Mouse (Mus musculus): ENCODE results near the gene Vrk2. TPM values are rescaled to one million over a fixed set of nuclear protein-coding genes. Genes with fewer than 3 reads are reported as not detected.

Vrk2 gene
- total RNA-seq, 2 experiments from 2014 or later: 1.9 to 3.3 TPM

GRCm38 (mm10) chr11:26449789-26450188, 144.0 kb downstream of the Vrk2 start:
- DNase-seq (ENCODE audit: low spot score in 2 of 2): no peak
- intact Hi-C loops (cut with DNase I): no loop called here

- intact Hi-C loops (cut with DNase I): no loop called here
These were observed 149.4 kb downstream of the Vrk2 start for GRCm38 (mm10) chr11:26444374-26444773.

GRCm38 (mm10) chr11:26441121-26441520, 152.7 kb downstream of the Vrk2 start:
- intact Hi-C loops (cut with DNase I): no loop called here
- no peak for DNase-seq (ENCODE audit: low spot score in 2 of 2)

More at GRCm38 (mm10) chr11:26444374-26444773, 149.4 kb downstream of the Vrk2 start:
- DNase-seq (ENCODE audit: low spot score in 2 of 2): no peak

- intact Hi-C loops (cut with DNase I): no loop called here
- peak; percentile 3 to 18 for DNase-seq (ENCODE audit: low spot score in 2 of 2)
These were observed 156.0 kb downstream of the Vrk2 start for GRCm38 (mm10) chr11:26437818-26438217.

- intact Hi-C loops (cut with DNase I): no loop called here
- DNase-seq (ENCODE audit: low spot score in 2 of 2): no peak
These were observed 159.6 kb downstream of the Vrk2 start for GRCm38 (mm10) chr11:26434229-26434628.

GRCm38 (mm10) chr11:26421472-26421871, 172.3 kb downstream of the Vrk2 start:
- intact Hi-C loops (cut with DNase I): no loop called here
- no peak for DNase-seq (ENCODE audit: low spot score in 2 of 2)

Other genes with a start within 250 kb of the Vrk2 start
- 10 to 100 TPM in 1 of 2 experiments, 1 to 10 TPM in 1; 8.6 to 10.6 TPM for gene Fancl, start 207.9 kb downstream of the Vrk2 start, total RNA-seq (2021)
- gene Gm6899, start 758 bp downstream of the Vrk2 start, total RNA-seq (2021): not detected

All from left cerebral cortex, postnatal 14 days (tissue).